Mouse (Mus musculus) heart, embryonic 13.5 days (tissue): ENCODE measurements at regions not wholly inside any gene's neighbourhood (a gene's known extent, or its start where the extent isn't known, plus 50 kb on each side); places are given as distances from the start of the nearest gene placed in this dataset.
A peak's percentile ranks its signal among the peaks of the same experiment; 100 is the strongest.

Experiments used
- ATAC-seq: fragments of 200-750 bp; cut with Nextera tagmentation; 2 replicates; pipeline ENCODE4 v1.8.0; 2017; ENCODE audit warnings: moderate TSS enrichment; ENCODE audit not compliant: insufficient number of reproducible peaks, low FRiP score, low TSS enrichment; ENCODE audit errors: extremely low read depth
- H3K27ac ChIP-seq: fragments of 300-500 bp; sonication (generic); replicated peaks from 2 replicates; pipeline ENCODE4 v1.5.1; 2015; ENCODE audit warnings: moderate library complexity, mild to moderate bottlenecking, inconsistent platforms
- H3K27me3 ChIP-seq: fragments of 300-500 bp; sonication (generic); replicated peaks from 2 replicates; pipeline ENCODE4 v1.6.1; 2015; ENCODE audit warnings: mild to moderate bottlenecking, inconsistent platforms
- H3K36me3 ChIP-seq: fragments of 300-500 bp; sonication (generic); 2 replicates; pipeline ENCODE4 v1.6.1; 2015; ENCODE audit warnings: mild to moderate bottlenecking, inconsistent platforms
- H3K4me1 ChIP-seq: fragments of 300-500 bp; sonication (generic); 2 replicates; pipeline ENCODE4 v1.6.1; 2015; ENCODE audit warnings: inconsistent platforms
- H3K4me2 ChIP-seq: fragments of 300-500 bp; sonication (generic); 2 replicates; pipeline ENCODE4 v1.6.1; 2015; ENCODE audit warnings: inconsistent platforms, mild to moderate bottlenecking, moderate library complexity
- H3K4me3 ChIP-seq: fragments of 300-500 bp; sonication (generic); 2 replicates; pipeline ENCODE4 v1.5.1; 2015; ENCODE audit warnings: moderate library complexity, mild to moderate bottlenecking, inconsistent platforms
- H3K9ac ChIP-seq: fragments of 300-500 bp; sonication (generic); 2 replicates; pipeline ENCODE4 v1.6.1; 2015; ENCODE audit warnings: inconsistent platforms, mild to moderate bottlenecking, moderate library complexity
- H3K9me3 ChIP-seq: fragments of 300-500 bp; sonication (generic); 2 replicates; pipeline ENCODE4 v1.6.1; 2016; ENCODE audit warnings: inconsistent platforms
- WGBS: fragments of 180-500 bp; shearing (Covaris S2); methylation state at CpG from one replicate; pipeline ENCODE4 v1.1.7; 2015; ENCODE audit warnings: mixed read lengths; 5-methylcytosine and 5-hydroxymethylcytosine counted together

DNA sequence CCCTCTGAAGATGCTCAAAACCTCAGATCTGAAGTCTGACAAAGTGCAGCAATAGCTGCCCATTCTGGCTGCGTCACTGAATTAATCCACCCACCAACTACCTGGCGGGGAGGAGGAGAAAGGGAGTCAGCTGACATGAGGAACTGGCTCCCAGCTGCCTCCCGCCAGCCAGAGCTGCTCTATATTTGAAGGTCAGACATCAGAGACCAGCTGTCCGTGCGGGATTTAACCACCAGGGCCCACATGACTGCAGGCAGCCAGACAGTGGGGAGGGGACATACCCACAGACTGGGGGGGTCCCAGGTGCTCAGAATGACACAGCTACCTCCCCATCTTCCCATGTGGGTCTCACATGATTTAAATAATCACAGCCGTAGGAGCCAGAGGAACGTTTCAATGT lies 94.8 kb upstream of the Aldh1b1 start:
- Histone ChIP-seq H3K36me3 (no peaks in the 10 kb centered on the region), H3K27ac (no peak overlapping the region), H3K9ac (no peak overlapping the region), H3K4me3 (no peak overlapping the region), H3K4me1 (0 out of 2 replicates have a peak, but pooled peaks cover 5% of the 10 kb centered on the region), H3K9me3 (no peaks in the 10 kb centered on the region), H3K27me3 (peaks cover 4% of the 10 kb centered on the region; the same call in 1 of the 2 replicates), H3K4me2 (no peak overlapping the region)
- ATAC-seq: no peak
- WGBS: 48% methylated on average over 7 of the region's 7 CpGs

GRCm38 (mm10) chr4:45699601-45700000 lies 99.2 kb upstream of the Aldh1b1 start:
- no peaks in the 10 kb centered on the region for H3K36me3 ChIP-seq
- no peaks in the 10 kb centered on the region for H3K9me3 ChIP-seq
- no peaks in the 10 kb centered on the region for H3K27me3 ChIP-seq
- no peak overlapping the region for H3K4me2 ChIP-seq
- H3K4me3 ChIP-seq: no peak overlapping the region
- 73% methylated on average over 3 of the region's 3 CpGs for WGBS
- H3K9ac ChIP-seq: no peak overlapping the region
- H3K4me1 ChIP-seq: 0 out of 2 replicates have a peak, but pooled peaks cover 5% of the 10 kb centered on the region
- H3K27ac ChIP-seq: no peak overlapping the region
- ATAC-seq: no peak

DNA sequence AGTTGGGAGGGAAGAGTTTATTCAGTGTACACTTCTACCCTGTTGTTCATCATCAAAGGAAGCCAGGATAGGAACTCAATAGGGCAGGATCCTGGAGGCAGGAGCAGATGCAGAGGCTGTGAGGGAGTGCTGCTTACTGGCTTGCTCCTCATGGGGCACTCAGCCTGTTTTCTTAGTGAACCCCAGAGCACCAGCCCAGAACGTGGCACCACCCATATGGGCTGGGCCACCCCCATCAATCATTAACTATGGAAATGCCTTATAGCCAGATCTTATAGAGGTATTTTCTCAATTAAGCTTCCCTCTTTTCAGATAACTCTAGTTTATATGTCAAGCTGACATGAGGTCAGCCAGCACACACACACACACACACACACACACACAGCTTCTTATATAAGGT lies 103.6 kb upstream of the Aldh1b1 start:
- no peak overlapping the region for H3K27ac ChIP-seq

DNA sequence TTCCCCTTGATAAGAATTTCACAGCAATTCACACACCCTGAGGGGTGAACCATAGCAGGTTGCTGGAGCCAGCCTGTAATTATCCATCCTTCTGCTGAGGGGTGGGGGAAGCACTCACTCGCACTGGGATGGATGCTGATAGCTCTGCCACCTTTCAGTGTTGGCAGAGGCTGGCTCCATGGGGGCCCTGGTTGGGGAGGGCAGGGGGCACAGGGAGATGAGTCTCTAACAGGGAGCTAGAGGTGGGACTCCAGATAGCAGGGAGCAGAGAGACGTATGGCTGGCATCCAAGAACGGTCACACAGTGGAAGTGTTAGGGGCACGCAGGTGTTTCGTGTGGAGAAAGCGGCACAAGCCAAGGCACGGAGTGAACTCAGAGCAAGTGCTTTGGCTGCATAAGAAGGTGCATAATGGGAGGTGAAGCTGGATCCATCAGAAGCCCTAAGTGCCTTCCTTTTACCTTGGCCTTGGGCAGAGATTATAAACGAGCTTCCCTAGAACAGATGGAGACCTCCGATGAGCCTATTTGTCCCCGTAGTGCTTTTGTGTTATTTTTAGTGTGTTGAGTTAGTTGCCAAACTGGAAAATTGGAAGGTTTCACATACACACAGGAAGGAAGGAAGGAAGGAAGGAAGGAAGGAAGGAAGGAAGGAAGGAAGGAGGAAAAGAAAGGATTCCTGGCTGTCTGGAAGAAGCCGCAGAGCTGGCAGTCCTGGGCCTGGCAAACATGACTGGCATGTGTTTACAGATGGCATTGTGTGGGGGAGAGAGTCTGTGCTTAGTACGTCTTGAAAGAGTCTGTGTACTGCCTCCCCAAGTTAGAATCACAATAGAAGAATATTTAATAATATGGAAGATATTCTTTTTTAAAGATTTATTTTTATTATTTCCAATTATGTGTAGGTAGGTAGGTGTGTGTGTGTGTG lies 108.6 kb upstream of the Aldh1b1 start:
- WGBS: 47% methylated on average over 12 of the region's 12 CpGs
- H3K4me3 ChIP-seq: no peak overlapping the region
- 0 out of 2 replicates have a peak overlapping the region, but pooled peaks have one; percentile 15 for H3K27ac ChIP-seq
- H3K4me2 ChIP-seq: no peak overlapping the region
- ATAC-seq: no peak
- no peaks in the 10 kb centered on the region for H3K36me3 ChIP-seq
- no peak overlapping the region for H3K9ac ChIP-seq
- peaks cover 6% of the 10 kb centered on the region for H3K27me3 ChIP-seq
- peaks cover 12% of the 10 kb centered on the region for H3K4me1 ChIP-seq
- H3K9me3 ChIP-seq: peaks cover 7% of the 10 kb centered on the region

More for the DNA sequence above, 103.6 kb upstream of the Aldh1b1 start:
- no peak overlapping the region for H3K4me2 ChIP-seq
- no peak for ATAC-seq
- peaks cover under 1% of the 10 kb centered on the region for H3K4me1 ChIP-seq
- H3K9ac ChIP-seq: no peak overlapping the region
- H3K4me3 ChIP-seq: no peak overlapping the region
- H3K9me3 ChIP-seq: peaks cover 7% of the 10 kb centered on the region
- no peaks in the 10 kb centered on the region for H3K36me3 ChIP-seq
- WGBS: 28% methylated on average over 1 of the region's 1 CpGs
- no peaks in the 10 kb centered on the region for H3K27me3 ChIP-seq

- peaks cover 6% of the 10 kb centered on the region for H3K27me3 ChIP-seq
- H3K9me3 ChIP-seq: peaks cover 7% of the 10 kb centered on the region
- ATAC-seq: no peak
- no peaks in the 10 kb centered on the region for H3K36me3 ChIP-seq
- 29% methylated on average over 5 of the region's 5 CpGs for WGBS
- H3K9ac ChIP-seq: no peak overlapping the region
- H3K4me2 ChIP-seq: no peak overlapping the region
- 0 out of 2 replicates have a peak overlapping the region, but pooled peaks have one; percentile 15 for H3K27ac ChIP-seq
- no peak overlapping the region for H3K4me3 ChIP-seq
- peaks cover 12% of the 10 kb centered on the region for H3K4me1 ChIP-seq
Observed at GRCm38 (mm10) chr4:45689572-45689971, 109.2 kb upstream of the Aldh1b1 start.

DNA sequence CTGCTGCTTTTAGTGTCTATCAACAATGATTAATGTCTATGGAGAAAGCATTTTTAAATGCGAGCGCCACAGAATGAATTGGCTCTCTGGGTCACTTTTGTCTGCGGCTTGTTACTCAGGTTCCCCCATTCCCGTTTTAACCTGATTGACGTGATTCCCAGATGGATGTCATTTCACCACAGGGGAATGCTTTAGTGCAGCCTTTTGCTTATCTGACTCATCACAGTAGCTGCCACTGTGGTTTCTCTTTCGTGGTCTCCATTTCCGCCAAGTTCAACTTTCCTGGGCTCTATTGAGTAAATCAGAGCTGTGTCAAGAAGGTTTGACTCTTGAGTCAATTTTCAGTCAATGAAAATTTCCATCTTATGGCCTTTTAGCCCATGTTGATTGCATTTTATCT lies 110.6 kb upstream of the Aldh1b1 start:
- Histone ChIP-seq H3K4me2 (no peak overlapping the region), H3K9me3 (peaks cover 7% of the 10 kb centered on the region), H3K36me3 (no peaks in the 10 kb centered on the region), H3K27me3 (peaks cover 6% of the 10 kb centered on the region), H3K4me3 (no peak overlapping the region), H3K27ac (no peak overlapping the region), H3K4me1 (peaks cover 12% of the 10 kb centered on the region), H3K9ac (no peak overlapping the region)
- ATAC-seq: no peak
- 70% methylated on average over 7 of the region's 7 CpGs for WGBS

DNA sequence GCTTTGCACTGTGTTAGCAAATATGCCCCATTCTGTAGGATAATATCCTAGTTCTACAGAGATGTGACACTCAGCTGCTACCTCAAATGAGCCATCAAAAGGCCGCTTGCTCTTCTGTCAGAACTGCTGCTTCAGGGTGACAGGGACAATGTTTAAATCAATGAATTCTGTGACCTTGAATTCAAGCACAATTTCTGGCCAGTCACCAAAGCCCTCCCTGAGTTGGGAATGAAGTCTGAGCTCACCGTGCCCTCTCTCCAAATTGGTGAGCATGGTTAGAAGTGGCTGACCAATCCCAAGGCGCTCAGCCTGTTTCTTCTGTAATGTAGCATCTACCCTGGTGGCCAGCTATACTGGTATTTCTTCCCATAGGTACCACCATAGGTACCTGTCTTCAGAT lies 113.8 kb upstream of the Aldh1b1 start:
- Histone ChIP-seq H3K36me3 (no peaks in the 10 kb centered on the region), H3K27me3 (peaks cover 6% of the 10 kb centered on the region), H3K9ac (no peak overlapping the region), H3K27ac (no peak overlapping the region), H3K9me3 (no peaks in the 10 kb centered on the region), H3K4me2 (no peak overlapping the region), H3K4me1 (peaks cover 9% of the 10 kb centered on the region), H3K4me3 (no peak overlapping the region)
- 72% methylated on average over 3 of the region's 3 CpGs for WGBS
- ATAC-seq: no peak

- Histone ChIP-seq H3K4me3 (no peak overlapping the region), H3K4me2 (no peak overlapping the region), H3K9me3 (no peaks in the 10 kb centered on the region), H3K27ac (no peak overlapping the region), H3K27me3 (no peaks in the 10 kb centered on the region; the same call in 1 of the 2 replicates), H3K9ac (no peak overlapping the region), H3K36me3 (no peaks in the 10 kb centered on the region), H3K4me1 (no peaks in the 10 kb centered on the region)
- ATAC-seq: no peak
- 75% methylated on average over 3 of the region's 3 CpGs for WGBS
Observed at GRCm38 (mm10) chr4:45683205-45683604, 115.6 kb upstream of the Aldh1b1 start.

- no peak overlapping the region for H3K4me2 ChIP-seq
- no peaks in the 10 kb centered on the region; the same call in 1 of the 2 replicates for H3K27me3 ChIP-seq
- H3K27ac ChIP-seq: no peak overlapping the region
- H3K4me3 ChIP-seq: no peak overlapping the region
- no peak for ATAC-seq
- H3K36me3 ChIP-seq: no peaks in the 10 kb centered on the region
- H3K4me1 ChIP-seq: no peaks in the 10 kb centered on the region
- H3K9me3 ChIP-seq: no peaks in the 10 kb centered on the region
- WGBS: 75% methylated on average over 8 of the region's 8 CpGs
- no peak overlapping the region for H3K9ac ChIP-seq
Observed at GRCm38 (mm10) chr4:45682746-45683145, 116.1 kb upstream of the Aldh1b1 start.

DNA sequence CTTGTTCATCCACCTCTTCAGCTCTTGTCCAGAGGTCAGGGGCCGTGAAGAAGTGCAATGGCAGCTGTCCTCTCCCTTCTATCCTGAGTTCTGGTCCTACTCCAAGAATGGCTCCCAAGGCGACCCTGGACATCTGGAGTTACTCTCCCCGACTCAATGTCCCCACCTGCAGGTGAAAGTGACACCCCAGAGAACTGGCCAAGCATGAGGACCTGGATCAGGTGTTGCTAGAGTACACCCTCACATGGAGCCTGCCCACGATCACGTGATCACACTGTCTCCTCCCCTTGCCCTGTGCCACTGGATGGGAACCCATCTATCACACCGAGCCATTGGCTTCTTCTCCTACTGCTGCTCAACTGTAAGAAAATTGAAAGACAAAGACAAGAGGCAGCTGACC lies 122.7 kb upstream of the Aldh1b1 start:
- no peak overlapping the region for H3K27ac ChIP-seq
- no peak overlapping the region for H3K4me3 ChIP-seq
- H3K9me3 ChIP-seq: no peaks in the 10 kb centered on the region
- H3K9ac ChIP-seq: no peak overlapping the region
- no peak overlapping the region for H3K4me2 ChIP-seq
- H3K27me3 ChIP-seq: peaks cover 18% of the 10 kb centered on the region
- ATAC-seq: no peak
- no peaks in the 10 kb centered on the region for H3K36me3 ChIP-seq
- peaks cover 6% of the 10 kb centered on the region; the same call in 1 of the 2 replicates for H3K4me1 ChIP-seq
- 56% methylated on average over 6 of the region's 6 CpGs for WGBS

- WGBS: 84% methylated on average over 10 of the region's 10 CpGs
- H3K4me1 ChIP-seq: peaks cover 6% of the 10 kb centered on the region; the same call in 1 of the 2 replicates
- H3K36me3 ChIP-seq: no peaks in the 10 kb centered on the region
Observed at GRCm38 (mm10) chr4:45674291-45674690, 124.5 kb upstream of the Aldh1b1 start.

More at GRCm38 (mm10) chr4:45674291-45674690, 124.5 kb upstream of the Aldh1b1 start:
- no peak for ATAC-seq
- Histone ChIP-seq H3K9ac (no peak overlapping the region), H3K9me3 (no peaks in the 10 kb centered on the region), H3K27me3 (peaks cover 18% of the 10 kb centered on the region), H3K4me2 (no peak overlapping the region), H3K4me3 (no peak overlapping the region), H3K27ac (no peak overlapping the region)
